Mouse (Mus musculus): ENCODE measurements at regions not wholly inside any gene's neighbourhood (a gene's known extent, or its start where the extent isn't known, plus 50 kb on each side); places are given as distances from the start of the nearest gene placed in this dataset.
A peak's percentile ranks its signal among the peaks of the same experiment; 100 is the strongest.

DNA sequence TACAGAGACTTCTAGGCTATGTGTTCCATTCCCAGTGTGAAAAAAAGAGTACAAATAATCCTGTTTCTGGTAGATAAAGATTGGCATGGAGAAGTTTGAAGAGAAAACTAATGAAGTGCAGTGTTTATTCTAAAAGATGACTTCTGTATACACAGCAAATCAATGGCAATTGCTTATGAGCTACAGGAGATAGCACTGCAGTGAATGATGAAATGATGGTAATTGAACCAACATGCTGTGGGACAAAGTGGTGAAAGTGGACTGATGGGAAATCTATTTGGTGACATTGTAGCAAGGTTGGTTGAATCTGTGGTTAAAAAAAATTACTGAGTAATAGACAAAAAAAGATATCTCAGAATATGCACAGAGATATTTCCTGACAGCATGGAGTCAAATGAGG is 1000.4 kb downstream of the Stpg2 start:
- Histone ChIP-seq H3K27ac (no peak overlapping the region), H3K4me3 (no peak overlapping the region)
- TF ChIP-seq CTCF (IDR thresholded peaks at IDR 0.05): no peak
- intact Hi-C loops (cut with DNase I): no loop called here
- no peak for DNase-seq

DNA sequence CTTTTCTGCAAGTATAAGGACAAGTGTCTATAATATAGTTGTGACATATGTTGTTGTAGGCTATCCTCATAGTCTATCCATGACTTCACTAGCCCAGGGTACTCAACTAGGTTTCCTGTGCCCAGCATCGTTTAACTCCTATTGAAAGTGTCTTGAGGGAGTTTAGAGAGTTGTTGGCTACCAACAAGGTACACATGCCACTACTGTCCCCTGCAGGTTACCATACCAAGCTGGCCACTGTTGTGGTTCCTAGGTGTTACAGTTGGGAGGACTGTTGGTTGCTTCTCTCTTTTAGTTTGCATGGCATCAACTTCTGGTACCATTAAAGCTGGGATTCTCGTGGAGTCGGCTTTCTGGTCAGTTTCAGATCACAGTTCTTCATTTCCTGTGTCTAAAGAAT is 990.7 kb downstream of the Pdha2 start:
- no peak for DNase-seq
- no peak overlapping the region for H3K27ac ChIP-seq
- no peak for TF ChIP-seq CTCF (IDR thresholded peaks at IDR 0.05)
- intact Hi-C loops (cut with DNase I): no loop called here
- H3K4me3 ChIP-seq: no peak overlapping the region

DNA sequence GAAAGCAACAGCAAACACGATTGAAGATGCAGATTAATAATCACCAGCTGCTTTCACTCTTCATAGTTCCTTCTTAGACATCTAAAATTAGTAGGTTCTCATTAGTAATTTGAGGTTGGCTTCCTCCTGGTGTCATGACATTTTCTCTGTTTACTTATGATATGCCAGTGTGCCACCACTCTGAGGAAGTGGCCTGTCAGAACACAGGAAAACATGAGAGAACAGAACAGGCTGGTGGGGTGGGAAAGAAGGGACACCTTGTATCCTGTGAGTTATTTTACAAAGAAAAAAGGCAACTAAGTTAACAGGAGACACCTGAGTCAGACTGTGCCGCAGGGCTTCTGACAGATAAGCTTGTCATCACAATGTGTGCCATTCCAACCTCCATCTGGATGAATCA is 981.4 kb downstream of the Pdha2 start:
- no peak for TF ChIP-seq CTCF (IDR thresholded peaks at IDR 0.05)
- intact Hi-C loops (cut with DNase I): no loop called here
- Histone ChIP-seq H3K4me3 (no peak overlapping the region), H3K27ac (no peak overlapping the region)
- DNase-seq: no peak

DNA sequence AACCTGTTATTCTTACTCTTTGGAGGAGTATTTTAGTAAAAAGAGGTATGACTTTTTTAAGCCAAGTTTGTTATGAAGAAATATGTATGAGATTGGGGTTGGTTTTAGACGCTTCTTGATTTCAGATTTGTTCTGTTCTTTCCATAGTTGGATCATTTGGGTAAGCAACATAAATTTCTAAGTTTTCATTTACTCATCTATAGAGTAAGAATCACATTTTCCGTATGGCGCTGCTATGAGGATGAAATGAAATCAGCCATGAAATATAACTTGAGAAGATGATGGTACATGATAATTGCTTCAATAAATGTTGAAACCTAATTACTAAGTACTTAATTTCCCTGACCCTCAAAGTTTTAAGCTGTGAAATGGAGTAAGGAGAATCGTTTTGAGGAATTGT is 979.0 kb downstream of the Pdha2 start:
- no peak overlapping the region for H3K27ac ChIP-seq
- intact Hi-C loops (cut with DNase I): no loop called here
- no peak for TF ChIP-seq CTCF (IDR thresholded peaks at IDR 0.05)
- no peak for DNase-seq
- no peak overlapping the region for H3K4me3 ChIP-seq

DNA sequence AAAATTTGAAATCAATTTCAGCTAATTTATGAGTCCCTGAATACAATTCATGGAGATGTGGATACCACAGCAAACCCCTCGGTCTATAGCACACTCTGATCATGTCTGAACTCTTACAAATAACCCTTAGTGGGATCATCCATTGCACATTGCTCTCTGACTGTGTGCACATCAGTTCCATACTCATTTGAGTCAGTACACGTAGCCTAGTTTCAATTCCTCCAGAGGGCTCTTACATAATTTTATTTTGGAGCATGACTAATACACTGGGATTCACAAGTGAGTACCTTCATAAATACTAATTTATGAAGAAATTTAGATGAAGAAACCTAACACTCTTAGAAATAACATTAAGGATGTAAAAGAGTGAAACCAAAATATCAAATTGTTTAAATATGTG is 978.3 kb downstream of the Pdha2 start:
- no peak for TF ChIP-seq CTCF (IDR thresholded peaks at IDR 0.05)
- intact Hi-C loops (cut with DNase I): no loop called here
- Histone ChIP-seq H3K4me3 (no peak overlapping the region), H3K27ac (no peak overlapping the region)
- no peak for DNase-seq

DNA sequence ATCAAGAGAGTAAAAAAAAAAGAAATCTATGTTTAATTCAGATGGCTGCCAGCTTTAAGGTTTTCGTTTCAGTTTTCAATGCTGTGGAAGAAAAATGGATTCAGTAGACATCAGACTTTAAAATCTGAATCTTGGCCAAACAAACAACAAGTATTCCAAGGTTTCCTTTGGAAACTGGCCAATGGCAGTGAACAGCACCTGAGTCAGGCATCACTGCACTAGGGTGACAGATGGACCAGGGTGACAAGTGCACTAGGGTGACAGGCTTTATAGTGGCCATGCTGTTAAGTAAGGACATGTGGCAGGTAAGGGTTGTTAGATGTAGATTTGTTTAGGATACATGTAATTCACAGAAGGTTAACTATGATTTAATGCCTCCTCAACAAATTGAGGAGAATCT is 972.9 kb downstream of the Pdha2 start:
- TF ChIP-seq CTCF (IDR thresholded peaks at IDR 0.05): no peak
- no peak overlapping the region for H3K27ac ChIP-seq
- no peak overlapping the region for H3K4me3 ChIP-seq
- DNase-seq: no peak
- intact Hi-C loops (cut with DNase I): no loop called here

Small RNA genes lying in the stretch of these regions (microRNA-seq; reads per million reads assigned to microRNA genes)
- 41.9 reads per million, percentile 28 among the genes with 10 or more reads in this experiment for gene Mir7j

Data from gastrocnemius, adult 2 months (tissue).